Comparison of ENCODE assay signal across 15 mouse cellular contexts in genomic region chr11:72476074-72476625, GRCm38 (mm10). TPM values are rescaled to one million over a fixed set of nuclear protein-coding genes. Genes with fewer than 3 reads are reported as not detected.
A peak's percentile ranks its signal among the peaks of the same experiment; 100 is the strongest.
DNase-seq lines count a peak whose midpoint lies in the region; ATAC-seq and TF ChIP-seq lines count a peak whose summit lies in the region.
"Had no signal": no experiment of that assay in that cellular context is flagged by ENCODE, and none has a peak within 500 bp of the region (broad histone marks: within the 10 kb centered on the region; RNA-seq: fewer than 3 reads in every experiment).

No protein-coding gene starts in this region.

- WGBS in heart, postnatal 0 days: 82% methylated on average over 7 of the region's 7 CpGs
- 73% methylated on average over 7 of the region's 7 CpGs for WGBS in intestine, embryonic 16.5 days

- H3K4me3 ChIP-seq in heart, postnatal 0 days (ENCODE audit: low read depth, low read length): no peak overlapping the region
- no peak overlapping the region for H3K4me3 ChIP-seq in brown adipose tissue, adult 24 weeks (ENCODE audit: insufficient read depth, low read depth, low read length)
- H3K4me3 ChIP-seq in intestine, embryonic 16.5 days (ENCODE audit: low read length): no peak overlapping the region
- H3K4me3 ChIP-seq: erythroblast, embryonic 14.5 days; limb, embryonic 15.5 days; neural tube, embryonic 15.5 days had no signal

- peaks cover 1% of the 10 kb centered on the region; the same call in 1 of the 2 replicates for H3K4me1 ChIP-seq in heart, postnatal 0 days (ENCODE audit: control insufficient read depth, insufficient read depth)
- peaks cover 31% of the 10 kb centered on the region for H3K4me1 ChIP-seq in brown adipose tissue, adult 24 weeks (ENCODE audit: control insufficient read depth, insufficient read depth, insufficient read length, low read length)
- H3K4me1 ChIP-seq in intestine, embryonic 16.5 days (ENCODE audit: control insufficient read depth, insufficient read depth, low read length): peaks cover 45% of the 10 kb centered on the region

- no peak overlapping the region for H3K4me2 ChIP-seq in heart, postnatal 0 days (ENCODE audit: low read depth, low read length)
- H3K4me2 ChIP-seq in intestine, embryonic 16.5 days (ENCODE audit: low read depth, low read length): no peak overlapping the region
- H3K4me2 ChIP-seq: limb, embryonic 15.5 days; neural tube, embryonic 15.5 days had no signal

- peak overlapping the region; percentile 58 for H3K27ac ChIP-seq in heart, postnatal 0 days (ENCODE audit: low read depth)
- H3K27ac ChIP-seq in brown adipose tissue, adult 24 weeks (replicated peaks; ENCODE audit: low read depth, low read length): peak overlapping the region; percentile 56
- peak overlapping the region; percentile 43; the same call in 1 of the 2 replicates for H3K27ac ChIP-seq in intestine, embryonic 16.5 days (ENCODE audit: low read length)
- H3K27ac ChIP-seq: limb, embryonic 15.5 days; neural tube, embryonic 15.5 days had no signal

- no peak for DNase-seq in heart, postnatal 0 days (ENCODE audit: low spot score)
- DNase-seq in heart, postnatal 14 days: no peak
- DNase-seq in skeletal muscle tissue, adult 2 months (ENCODE audit: low read depth, low spot score): peak; percentile 77
- DNase-seq in lung, postnatal 25 days (ENCODE audit: low spot score): no peak
- DNase-seq in adrenal gland, postnatal 36 days: no peak
- DNase-seq: cerebellum, adult 9-11 months; kidney, postnatal 10 days; thymus, adult 2 months had no signal

- ATAC-seq in heart, postnatal 0 days (ENCODE audit: insufficient read depth, low read depth): no peak
- no peak for ATAC-seq in intestine, embryonic 16.5 days
- ATAC-seq: Patski had no signal

- TF ChIP-seq CTCF in heart, postnatal 0 days (IDR thresholded peaks at IDR 0.05; ENCODE audit: low read depth): no peak

- H3K36me3 ChIP-seq in heart, postnatal 0 days (replicated peaks; ENCODE audit: control insufficient read depth, insufficient read depth, low read length): no peaks in the 10 kb centered on the region
- H3K36me3 ChIP-seq in intestine, embryonic 16.5 days (ENCODE audit: control insufficient read depth, insufficient read depth, low read length): no peaks in the 10 kb centered on the region
- H3K36me3 ChIP-seq: limb, embryonic 15.5 days had no signal

- no peaks in the 10 kb centered on the region for H3K9me3 ChIP-seq in heart, postnatal 0 days (replicated peaks; ENCODE audit: control insufficient read depth, low read length)
- no peaks in the 10 kb centered on the region for H3K9me3 ChIP-seq in intestine, embryonic 16.5 days (ENCODE audit: control insufficient read depth, low read length)
- H3K9me3 ChIP-seq: limb, embryonic 15.5 days; neural tube, embryonic 15.5 days had no signal

- intact Hi-C loops in heart, postnatal 14 days (cut with DNase I): no loop called here

- no peak overlapping the region for H3K9ac ChIP-seq in heart, postnatal 0 days (replicated peaks; ENCODE audit: low read depth, low read length)
- no peak overlapping the region for H3K9ac ChIP-seq in intestine, embryonic 16.5 days (ENCODE audit: low read depth, low read length)
- H3K9ac ChIP-seq: limb, embryonic 15.5 days; neural tube, embryonic 15.5 days had no signal

- no peak for TF ChIP-seq EP300 in heart, postnatal 0 days (IDR thresholded peaks at IDR 0.05; ENCODE audit: low read depth)

- no peaks in the 10 kb centered on the region for H3K27me3 ChIP-seq in heart, postnatal 0 days (ENCODE audit: control insufficient read depth, insufficient read depth, low read length)
- no peaks in the 10 kb centered on the region for H3K27me3 ChIP-seq in intestine, embryonic 16.5 days (replicated peaks; ENCODE audit: control insufficient read depth, insufficient read depth, low read length)
- H3K27me3 ChIP-seq: limb, embryonic 15.5 days; neural tube, embryonic 15.5 days; Patski had no signal

RNA-seq across cellular contexts. Expression of gene Spns2, which starts 13.6 kb away (rescaled TPM):
- 31.8 and 44.2 TPM in 2 replicates for total RNA-seq in heart, postnatal 0 days (2014; rRNA removed; ENCODE audit: low replicate concordance)
- 2.4 and 2.9 TPM in 2 replicates for polyA plus RNA-seq in heart, postnatal 0 days (2015; fragmentation: Nextera tagmentation; extraction: Ambion mirVana)
- total RNA-seq in heart, postnatal 14 days (2021): 10 to 100 TPM; 16.5 to 16.8 TPM
- polyA plus RNA-seq in brown adipose tissue, adult 24 weeks (2012; ENCODE audit: insufficient read depth, insufficient read length, missing spikeins): 3.2 and 3.5 TPM in 2 replicates
- 5.9 and 7.5 TPM in 2 replicates for polyA plus RNA-seq in intestine, embryonic 16.5 days (2015; fragmentation: Nextera tagmentation; extraction: Ambion mirVana)
- total RNA-seq in adrenal gland, postnatal 36 days (2021): 1 to 10 TPM; 2.2 to 3.4 TPM

RNA-seq across cellular contexts. Expression of gene Mybbp1a, which starts 35.0 kb away (rescaled TPM):
- 20.5 and 20.9 TPM in 2 replicates for total RNA-seq in heart, postnatal 0 days (2014; rRNA removed; ENCODE audit: low replicate concordance)
- polyA plus RNA-seq in heart, postnatal 0 days (2015; fragmentation: Nextera tagmentation; extraction: Ambion mirVana): 41.3 and 42.1 TPM in 2 replicates
- 10 to 100 TPM; 38.0 to 38.4 TPM for total RNA-seq in heart, postnatal 14 days (2021)
- polyA plus RNA-seq in brown adipose tissue, adult 24 weeks (2012; ENCODE audit: insufficient read depth, insufficient read length, missing spikeins): 23.2 and 24.3 TPM in 2 replicates
- 119 and 141 TPM in 2 replicates for polyA plus RNA-seq in intestine, embryonic 16.5 days (2015; fragmentation: Nextera tagmentation; extraction: Ambion mirVana)
- 100 to 1,000 TPM in 1 of 2 experiments, 10 to 100 TPM in 1; 86.3 to 101 TPM for total RNA-seq in adrenal gland, postnatal 36 days (2021)

RNA-seq across cellular contexts. Expression of gene Ggt6, which starts 40.8 kb away (rescaled TPM):
- 5.3 TPM in 1 of 2 replicates, not detected in the other for total RNA-seq in heart, postnatal 0 days (2014; rRNA removed; ENCODE audit: low replicate concordance)
- 0.05 TPM in 1 of 2 replicates, not detected in the other for polyA plus RNA-seq in heart, postnatal 0 days (2015; fragmentation: Nextera tagmentation; extraction: Ambion mirVana)
- under 1 TPM in 1 of 2 experiments, not detected in 1; 0.39 TPM for total RNA-seq in heart, postnatal 14 days (2021)
- 0.99 TPM in 1 of 2 replicates, not detected in the other for polyA plus RNA-seq in brown adipose tissue, adult 24 weeks (2012; ENCODE audit: insufficient read depth, insufficient read length, missing spikeins)
- 19.2 and 21.2 TPM in 2 replicates for polyA plus RNA-seq in intestine, embryonic 16.5 days (2015; fragmentation: Nextera tagmentation; extraction: Ambion mirVana)
- total RNA-seq in adrenal gland, postnatal 36 days (2021): 1 to 10 TPM in 1 of 2 experiments, under 1 TPM in 1; 0.79 to 5.3 TPM
- polyA plus RNA-seq: erythroblast, embryonic 14.5 days; heart, embryonic 14.5 days; neural tube, embryonic 15.5 days had no signal
